Mouse (Mus musculus): ENCODE results near the gene Ralb.

Ralb gene

GRCm38 (mm10) chr1:119504260-119505062 is at the start of gene Ralb:
Gene Ralb, minus strand, starts transcription at chr1:119504794.
- DNase-seq (ENCODE audit: low spot score in 2 of 2): peak; percentile 92 to 93

GRCm38 (mm10) chr1:119551651-119552050 is 47.1 kb upstream of the Ralb start:
- no peak for DNase-seq (ENCODE audit: low spot score in 2 of 2)

- DNase-seq (ENCODE audit: low spot score in 2 of 2): no peak
Observed at GRCm38 (mm10) chr1:119550064-119550463, 45.5 kb upstream of the Ralb start.

DNA sequence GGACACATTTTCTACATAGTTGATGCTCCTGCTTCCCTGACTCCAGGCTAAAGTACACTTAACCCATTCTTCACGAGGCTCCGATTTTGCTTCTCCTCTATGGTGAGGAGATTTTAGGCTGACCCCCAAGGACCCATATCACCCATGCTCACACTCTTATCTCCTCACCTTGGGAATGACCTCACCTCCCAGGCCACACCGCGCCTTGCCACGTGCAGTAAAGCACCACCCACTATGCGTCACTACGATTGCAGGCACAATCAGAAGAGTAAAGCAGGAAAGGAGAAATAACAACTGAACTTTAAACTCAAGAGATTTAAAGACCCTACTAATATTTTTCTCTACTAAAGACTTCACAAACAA is 44.7 kb upstream of the Ralb start:
- DNase-seq (ENCODE audit: low spot score in 2 of 2): no peak

GRCm38 (mm10) chr1:119548668-119549326 is 44.2 kb upstream of the Ralb start:
- peak; percentile 39 to 56 for DNase-seq (ENCODE audit: low spot score in 2 of 2)

DNA sequence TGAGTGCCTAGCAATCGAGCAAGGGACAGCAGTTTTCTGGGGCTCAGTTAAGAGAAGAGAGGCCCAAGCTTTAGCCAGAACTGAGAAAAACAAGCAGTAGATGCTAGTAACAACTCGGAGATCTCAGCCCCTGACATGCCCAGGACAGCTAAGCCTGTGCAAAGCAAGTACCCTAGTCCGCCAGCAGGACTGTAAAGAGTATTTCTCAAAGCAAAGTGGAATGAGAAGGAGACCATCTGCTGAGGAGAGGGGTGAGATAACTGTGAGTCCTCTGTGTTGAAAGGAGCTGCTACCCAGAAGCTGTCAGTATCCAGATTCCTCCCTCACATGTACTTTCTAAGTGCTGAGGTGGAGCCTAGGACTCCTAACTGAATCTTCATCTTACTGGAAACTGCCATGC is 41.9 kb upstream of the Ralb start:
- DNase-seq (ENCODE audit: low spot score in 2 of 2): no peak

DNA sequence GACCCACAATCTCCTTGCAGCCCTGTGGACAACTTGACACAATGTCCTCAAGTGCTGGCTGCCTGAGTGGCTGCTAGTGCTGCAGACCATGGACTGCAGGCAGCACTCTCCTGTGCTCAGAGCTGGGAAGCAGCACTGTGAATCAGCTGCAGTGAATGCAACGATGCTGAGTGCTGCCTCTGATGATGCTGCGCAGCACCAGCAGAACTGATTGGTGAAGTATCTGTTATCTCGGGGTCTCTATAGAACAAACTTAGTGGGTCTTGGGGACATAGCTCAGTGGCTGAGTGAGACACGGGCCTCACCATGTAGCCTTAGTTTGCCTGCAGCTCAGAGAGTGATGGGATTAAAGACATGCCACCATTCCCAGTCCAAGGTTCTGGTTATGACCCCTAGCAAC is 41.1 kb upstream of the Ralb start:
- DNase-seq (ENCODE audit: low spot score in 2 of 2): no peak

DNA sequence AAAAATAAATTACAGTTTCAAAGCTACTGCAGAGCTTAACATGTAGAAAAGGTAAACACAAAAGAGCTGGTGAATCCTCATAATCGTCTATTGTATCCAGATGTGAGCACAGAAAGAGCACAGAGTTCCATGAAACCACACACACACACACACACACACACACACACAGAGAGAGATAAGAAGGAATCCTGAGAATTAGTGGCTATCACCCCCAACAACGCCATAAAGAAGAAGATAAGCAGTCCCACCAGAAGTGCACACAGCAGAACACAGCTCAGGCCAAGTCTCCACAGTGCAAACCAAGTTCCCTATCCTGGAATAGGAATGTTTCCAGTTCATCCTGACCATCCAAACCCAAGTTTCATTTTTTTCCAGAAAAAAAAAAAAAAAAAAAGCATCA is 40.6 kb upstream of the Ralb start:
- DNase-seq (ENCODE audit: low spot score in 2 of 2): no peak

- no peak for DNase-seq (ENCODE audit: low spot score in 2 of 2)
Observed at GRCm38 (mm10) chr1:119544611-119545155, 40.1 kb upstream of the Ralb start.

DNA sequence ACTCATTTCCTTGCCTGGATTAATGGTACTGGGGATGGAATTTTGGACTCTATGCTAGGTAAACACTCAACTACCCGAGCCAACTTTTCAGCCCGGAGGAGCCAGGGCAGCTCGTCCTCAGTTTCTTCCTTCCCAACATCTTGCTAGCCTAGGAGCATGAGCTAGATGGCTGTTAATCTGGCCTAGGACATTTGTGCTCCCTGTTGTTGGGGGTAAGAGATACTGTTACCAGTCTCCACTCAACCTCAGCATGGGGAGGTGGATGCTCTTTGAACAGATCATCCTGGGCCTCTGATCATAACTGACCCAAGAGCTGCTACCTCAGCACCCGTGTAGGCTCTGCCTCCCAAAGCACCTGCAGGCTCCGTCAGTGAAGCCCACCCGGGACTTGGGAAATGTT is 38.7 kb upstream of the Ralb start:
- DNase-seq (ENCODE audit: low spot score in 2 of 2): no peak

DNA sequence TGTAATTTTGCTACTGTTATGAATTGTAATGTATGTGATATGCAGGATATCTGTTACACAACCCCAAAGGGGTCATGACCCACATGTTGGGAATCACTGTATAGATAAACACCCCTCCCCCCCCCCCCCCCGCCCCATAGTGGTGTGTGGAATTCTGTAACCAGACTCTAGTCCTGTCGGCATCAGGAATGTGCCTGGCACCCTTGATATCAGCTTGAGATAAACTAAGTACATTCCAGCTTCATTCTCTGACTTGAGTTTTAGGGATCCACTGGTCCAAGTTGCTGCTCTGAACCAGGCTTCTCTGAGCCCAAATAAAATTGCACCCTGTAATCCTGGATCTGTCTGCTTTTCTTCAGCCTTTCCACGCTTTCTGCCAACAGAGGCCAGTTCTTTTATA is 37.0 kb upstream of the Ralb start:
- no peak for DNase-seq (ENCODE audit: low spot score in 2 of 2)

DNA sequence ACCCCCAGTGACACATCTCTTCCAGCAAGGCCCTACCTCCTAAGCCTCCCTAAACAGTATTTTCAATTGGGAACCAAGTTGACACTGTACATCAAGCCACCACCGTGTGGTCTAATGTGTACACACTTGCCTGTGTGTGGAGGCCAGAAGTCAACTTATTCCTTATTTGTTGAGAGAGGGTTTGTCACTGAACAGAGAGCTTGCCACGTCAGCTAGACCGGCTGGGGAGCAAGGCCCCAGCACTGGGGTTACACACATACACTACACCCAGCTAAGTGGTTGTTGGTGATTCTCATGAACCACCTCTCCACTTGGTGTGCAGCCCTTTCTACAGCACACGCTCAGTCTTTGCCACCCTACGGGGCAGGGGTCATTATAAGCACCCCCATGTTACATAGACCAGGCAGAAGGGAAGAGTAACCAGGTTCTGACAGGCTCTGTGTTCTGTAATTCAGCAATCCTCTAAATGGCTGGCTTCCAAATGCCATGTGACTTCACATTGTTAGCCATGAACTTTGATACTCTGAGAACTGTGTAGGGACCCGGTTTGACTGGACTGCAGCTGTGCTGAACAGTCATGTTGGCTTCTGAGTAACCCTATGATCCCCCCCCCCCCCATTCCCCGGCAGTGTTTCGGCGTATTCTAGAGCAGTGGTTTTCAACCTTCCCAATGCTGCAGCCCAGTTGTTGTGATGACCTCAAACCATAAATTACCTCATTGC is 36.4 kb upstream of the Ralb start:
- DNase-seq (ENCODE audit: low spot score in 2 of 2): no peak

GRCm38 (mm10) chr1:119539252-119539651 is 34.7 kb upstream of the Ralb start:
- DNase-seq (ENCODE audit: low spot score in 2 of 2): no peak

GRCm38 (mm10) chr1:119537651-119538050 is 33.1 kb upstream of the Ralb start:
- no peak for DNase-seq (ENCODE audit: low spot score in 2 of 2)

DNA sequence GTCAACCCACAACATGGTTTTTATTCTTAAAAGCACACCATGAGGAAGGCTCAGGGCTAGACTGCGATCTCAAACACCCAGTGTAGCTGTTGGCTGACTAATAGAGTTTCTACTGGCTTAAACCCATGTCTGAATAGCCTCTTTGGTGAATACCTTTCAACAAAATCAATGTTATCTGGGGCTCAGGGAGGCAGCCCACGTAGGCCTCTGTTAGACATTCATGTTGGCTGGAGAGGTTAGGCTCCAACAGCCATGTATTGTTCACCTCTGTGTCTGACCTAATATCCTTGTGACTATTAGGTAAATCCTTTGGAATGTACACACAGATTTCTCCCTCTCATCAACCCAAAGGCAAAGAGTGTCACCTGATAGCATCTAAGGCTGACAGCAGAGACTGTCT is 31.5 kb upstream of the Ralb start:
- DNase-seq (ENCODE audit: low spot score in 2 of 2): no peak

DNA sequence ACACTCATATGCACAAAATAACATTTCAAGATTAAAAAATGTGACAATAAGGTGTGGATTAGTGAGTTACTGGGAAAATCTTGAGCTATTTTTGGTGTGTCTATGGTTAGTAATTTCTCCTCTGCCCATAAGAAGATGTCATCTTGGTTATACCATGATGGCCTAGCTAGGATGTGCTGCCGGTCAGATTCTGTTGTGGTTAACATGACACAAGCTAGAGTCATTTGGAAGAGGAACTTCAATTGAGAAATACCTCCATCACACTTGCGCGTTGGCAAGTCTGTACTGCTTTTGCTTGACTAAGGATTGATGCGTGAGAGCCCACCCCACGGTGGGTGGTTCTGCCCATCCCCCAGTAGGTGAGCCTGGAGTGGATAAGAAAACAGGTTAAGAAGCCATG is 29.7 kb upstream of the Ralb start:
- no peak for DNase-seq (ENCODE audit: low spot score in 2 of 2)

DNA sequence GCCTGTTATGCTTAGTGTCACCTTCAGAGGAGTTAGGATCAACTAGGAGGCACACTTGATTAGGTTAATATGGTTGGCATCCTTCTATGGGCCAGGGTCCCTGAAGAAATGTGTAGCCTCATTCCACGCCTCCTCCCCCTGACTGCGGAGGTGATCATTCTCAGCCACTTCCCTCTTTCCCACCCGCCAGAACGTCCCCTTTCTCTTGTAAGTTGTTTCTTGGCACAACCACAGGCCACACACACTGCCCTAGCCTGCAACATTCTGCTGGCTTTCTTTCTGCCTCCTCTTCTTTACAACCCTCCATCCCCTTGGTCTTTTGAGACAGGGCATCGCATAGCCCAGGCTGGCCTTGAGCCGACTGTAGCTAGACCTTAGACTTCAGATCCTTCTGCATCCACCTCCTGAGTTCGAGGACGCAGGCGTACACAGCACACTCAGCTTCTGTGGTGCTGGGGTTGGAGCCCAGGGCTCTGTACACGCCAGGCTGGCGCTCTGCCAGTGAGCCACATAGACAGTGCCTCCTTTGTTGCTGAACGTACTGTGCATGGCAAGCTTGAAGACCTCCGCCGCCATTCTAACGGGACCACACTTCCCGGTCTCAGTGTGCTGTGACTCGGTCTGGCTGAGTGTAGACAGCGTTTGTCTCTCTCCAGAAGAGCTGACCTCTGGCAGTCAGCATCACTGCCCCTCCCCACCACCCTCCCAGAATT is 28.7 kb upstream of the Ralb start:
- DNase-seq (ENCODE audit: low spot score in 2 of 2): no peak

GRCm38 (mm10) chr1:119532165-119532564 is 27.6 kb upstream of the Ralb start:
- no peak for DNase-seq (ENCODE audit: low spot score in 2 of 2)

DNA sequence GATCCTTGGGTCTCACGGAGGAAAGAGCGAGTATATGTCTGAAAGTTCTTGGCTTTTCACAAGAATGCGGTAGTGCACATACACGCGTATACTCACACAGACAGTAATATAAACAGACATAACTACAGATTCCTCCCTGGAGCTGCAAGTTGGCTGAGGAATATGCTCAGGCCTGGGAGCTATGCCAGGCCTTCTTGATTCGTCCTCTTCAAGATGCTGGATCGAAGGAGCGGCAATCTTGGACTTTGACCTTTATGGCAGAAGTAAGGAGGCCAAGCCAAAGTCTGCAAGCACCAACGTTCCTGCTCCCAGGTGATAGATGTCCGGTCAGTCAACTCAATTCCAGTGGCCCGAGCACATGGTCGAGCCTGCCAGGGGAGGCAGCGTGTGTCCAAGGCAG is 26.3 kb upstream of the Ralb start:
- no peak for DNase-seq (ENCODE audit: low spot score in 2 of 2)

- DNase-seq (ENCODE audit: low spot score in 2 of 2): peak; percentile 83 to 86
Observed at GRCm38 (mm10) chr1:119525689-119526591, 21.3 kb upstream of the Ralb start, which contains the start of gene Tmem185b. Gene Tmem185b, plus strand, starts transcription at chr1:119526160.

- DNase-seq (ENCODE audit: low spot score in 2 of 2): no peak
Observed at GRCm38 (mm10) chr1:119525004-119525444, 20.4 kb upstream of the Ralb start.
